ENCODE assay signal across 8 mouse cellular contexts in the genomic region with DNA sequence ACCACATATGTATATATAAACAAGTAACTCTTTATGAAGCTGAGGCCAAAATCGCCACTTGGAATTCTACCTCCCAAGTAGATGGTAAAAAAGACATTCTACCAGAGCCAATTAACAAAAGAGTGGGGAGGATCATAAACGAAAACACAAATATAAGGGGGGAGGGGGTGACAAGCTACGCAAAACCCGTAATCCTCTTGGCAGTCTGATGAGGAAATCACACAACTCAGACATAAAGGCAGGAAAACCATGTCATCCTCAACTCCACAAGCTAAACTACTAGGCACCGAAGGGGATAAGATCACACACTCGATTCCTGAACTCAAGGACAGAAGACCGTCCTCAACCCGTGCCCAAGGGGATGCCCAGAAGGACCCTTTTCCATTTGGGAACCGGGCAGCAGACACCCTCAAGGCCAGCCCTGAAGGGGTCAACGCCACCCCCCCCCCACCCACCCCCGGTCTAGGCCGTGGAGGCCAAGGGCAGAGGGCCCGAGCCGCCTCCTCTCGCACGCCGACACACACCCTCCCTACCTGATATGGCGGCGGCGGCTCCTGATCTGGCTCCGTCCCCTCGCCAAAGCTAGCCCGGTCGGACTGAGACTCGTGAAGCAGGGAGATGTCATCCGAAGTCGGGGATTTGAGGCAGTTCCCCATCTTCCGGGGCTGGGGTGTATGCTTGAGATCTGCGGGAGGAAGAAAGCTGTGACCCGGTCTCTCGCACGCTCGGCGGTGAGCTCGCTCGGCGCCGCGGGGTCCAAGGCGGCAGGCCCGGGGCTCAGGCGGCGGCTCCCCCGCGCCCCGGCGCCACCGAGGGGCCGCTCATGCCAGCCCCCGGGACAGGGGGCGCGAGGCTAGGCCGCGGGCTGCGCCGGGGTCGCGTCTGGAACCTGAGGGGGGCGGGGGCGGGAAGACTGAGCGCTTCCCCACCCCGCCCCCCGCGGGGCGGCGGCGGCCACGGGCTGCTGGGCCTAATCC. TPM values are rescaled to one million over a fixed set of nuclear protein-coding genes. Genes with fewer than 3 reads are reported as not detected.
DNase-seq lines count a peak whose midpoint lies in the region; ATAC-seq lines count a peak whose summit lies in the region.

No protein-coding gene starts in this region.

- H3K9ac ChIP-seq in intestine, embryonic 15.5 days: peak overlapping the region; percentile 96
- peak overlapping the region; percentile 96 for H3K9ac ChIP-seq in limb, embryonic 11.5 days (ENCODE audit: low read length)
- peak overlapping the region; percentile 98 for H3K9ac ChIP-seq in midbrain, embryonic 13.5 days (replicated peaks)

- H3K4me3 ChIP-seq in intestine, embryonic 15.5 days (replicated peaks): peak overlapping the region; percentile 90
- H3K4me3 ChIP-seq in limb, embryonic 11.5 days (ENCODE audit: low read depth, low read length): peak overlapping the region; percentile 85
- H3K4me3 ChIP-seq in midbrain, embryonic 13.5 days (replicated peaks): peak overlapping the region; percentile 87

- H3K4me2 ChIP-seq in intestine, embryonic 15.5 days (replicated peaks): peak overlapping the region; percentile 71
- H3K4me2 ChIP-seq in limb, embryonic 11.5 days (ENCODE audit: low read depth, severe bottlenecking): peak overlapping the region; percentile 70
- peak overlapping the region; percentile 73 for H3K4me2 ChIP-seq in midbrain, embryonic 13.5 days (replicated peaks)

- ATAC-seq in intestine, embryonic 15.5 days: peak; percentile 81
- peak; percentile 71 for ATAC-seq in limb, embryonic 11.5 days (ENCODE audit: insufficient number of reproducible peaks, low FRiP score, low TSS enrichment, low read depth)
- ATAC-seq in midbrain, embryonic 13.5 days: peak; percentile 86

- no peaks in the 10 kb centered on the region for H3K27me3 ChIP-seq in intestine, embryonic 15.5 days (replicated peaks)
- H3K27me3 ChIP-seq in limb, embryonic 11.5 days (ENCODE audit: control insufficient read depth, insufficient read depth, low read length): no peaks in the 10 kb centered on the region
- H3K27me3 ChIP-seq in midbrain, embryonic 13.5 days: no peaks in the 10 kb centered on the region

- H3K4me1 ChIP-seq in intestine, embryonic 15.5 days (replicated peaks): peaks cover 3% of the 10 kb centered on the region; the same call in 1 of the 2 replicates
- 0 out of 2 replicates have a peak, but pooled peaks cover 3% of the 10 kb centered on the region for H3K4me1 ChIP-seq in limb, embryonic 11.5 days (ENCODE audit: control insufficient read depth, insufficient read depth, low read length)
- peaks cover 19% of the 10 kb centered on the region for H3K4me1 ChIP-seq in midbrain, embryonic 13.5 days (replicated peaks)

- peak; percentile 46 to 48 for DNase-seq in left cerebral cortex, adult 18-20 months (ENCODE audit: low spot score in 2 of 2)
- no peak for DNase-seq in left cerebral cortex, adult 11 months (ENCODE audit: low spot score)
- DNase-seq in embryo, embryonic 10.5 days (ENCODE audit: low spot score): peak; percentile 58
- peak; percentile 46 for DNase-seq in gastrocnemius, postnatal 25 days
- DNase-seq in limb, embryonic 11.5 days (ENCODE audit: low spot score): peak; percentile 73
- DNase-seq in spleen, postnatal 14 days (ENCODE audit: low spot score in 2 of 2): peak; percentile 47 to 50

- no peaks in the 10 kb centered on the region for H3K36me3 ChIP-seq in intestine, embryonic 15.5 days
- peaks cover 3% of the 10 kb centered on the region; the same call in 1 of the 2 replicates for H3K36me3 ChIP-seq in limb, embryonic 11.5 days (ENCODE audit: control insufficient read depth, insufficient read depth, low read length)
- H3K36me3 ChIP-seq in midbrain, embryonic 13.5 days: peaks cover 8% of the 10 kb centered on the region; the same call in 1 of the 2 replicates

- H3K9me3 ChIP-seq in intestine, embryonic 15.5 days: no peaks in the 10 kb centered on the region
- no peaks in the 10 kb centered on the region for H3K9me3 ChIP-seq in limb, embryonic 11.5 days (ENCODE audit: control insufficient read depth, low read length)
- H3K9me3 ChIP-seq in midbrain, embryonic 13.5 days: no peaks in the 10 kb centered on the region

- peak overlapping the region; percentile 93 for H3K27ac ChIP-seq in intestine, embryonic 15.5 days
- H3K27ac ChIP-seq in limb, embryonic 11.5 days (replicated peaks; ENCODE audit: low read depth, low read length): peak overlapping the region; percentile 94
- peak overlapping the region; percentile 97 for H3K27ac ChIP-seq in midbrain, embryonic 13.5 days

- under 1% methylated on average over 56 of the region's 68 CpGs for WGBS in intestine, embryonic 15.5 days
- WGBS in limb, embryonic 11.5 days: under 1% methylated on average over 52 of the region's 68 CpGs
- WGBS in midbrain, embryonic 13.5 days: under 1% methylated on average over 52 of the region's 68 CpGs

RNA-seq across cellular contexts. Expression of a gene that starts 8.7 kb away (rescaled TPM):
- total RNA-seq in left cerebral cortex, adult 18-20 months (2021): 100 to 1,000 TPM; 222 to 227 TPM
- 100 to 1,000 TPM in 1 of 2 experiments, 10 to 100 TPM in 1; 95.4 to 123 TPM for total RNA-seq in gastrocnemius, postnatal 25 days (2021)
- polyA plus RNA-seq in intestine, embryonic 15.5 days (2015; fragmentation: Nextera tagmentation; extraction: Ambion mirVana): 30.5 and 32.0 TPM in 2 replicates
- 36.1 and 36.9 TPM in 2 replicates for polyA plus RNA-seq in limb, embryonic 11.5 days (2014; fragmentation: Nextera tagmentation; extraction: Ambion mirVana)
- 59.8 and 60.0 TPM in 2 replicates for polyA plus RNA-seq in midbrain, embryonic 13.5 days (2015; fragmentation: Nextera tagmentation; extraction: Ambion mirVana)

RNA-seq across cellular contexts. Expression of a gene that starts 55.2 kb away (rescaled TPM):
- total RNA-seq in left cerebral cortex, adult 18-20 months (2021): not detected
- total RNA-seq in gastrocnemius, postnatal 25 days (2021): not detected
- not detected in 2 replicates for polyA plus RNA-seq in intestine, embryonic 15.5 days (2015; fragmentation: Nextera tagmentation; extraction: Ambion mirVana)
- not detected in 2 replicates for polyA plus RNA-seq in limb, embryonic 11.5 days (2014; fragmentation: Nextera tagmentation; extraction: Ambion mirVana)
- polyA plus RNA-seq in midbrain, embryonic 13.5 days (2015; fragmentation: Nextera tagmentation; extraction: Ambion mirVana): not detected in 2 replicates
